Mouse (Mus musculus) heart, postnatal 0 days (tissue): ENCODE measurements around the gene Rnf181. TPM values are rescaled to one million over a fixed set of nuclear protein-coding genes. Genes with fewer than 3 reads are reported as not detected.

Source experiments
- ATAC-seq: fragments of 200-750 bp; cut with Nextera tagmentation; 2 replicates; pipeline ENCODE4 v1.8.0; 2017; ENCODE audit warnings: low read depth, moderate number of reproducible peaks, moderate library complexity; ENCODE audit not compliant: insufficient read depth
- DNase-seq: peaks from one replicate; pipeline ENCODE4 v3.0.0-alpha.2; 2016; ENCODE audit warnings: low spot score
- H3K27ac ChIP-seq: fragments of 300-500 bp; sonication (generic); 2 replicates; pipeline ENCODE4 v1.5.1; 2014; ENCODE audit warnings: low read depth, mild to moderate bottlenecking
- H3K27me3 ChIP-seq: fragments of 300-500 bp; sonication (generic); 2 replicates; pipeline ENCODE4 v1.6.1; 2014; ENCODE audit warnings: low read length, mixed read lengths; ENCODE audit not compliant: control insufficient read depth, insufficient read depth
- H3K36me3 ChIP-seq: fragments of 300-500 bp; sonication (generic); replicated peaks from 2 replicates; pipeline ENCODE4 v1.6.1; 2014; ENCODE audit warnings: low read length, mixed read lengths; ENCODE audit not compliant: control insufficient read depth, insufficient read depth
- H3K4me1 ChIP-seq: fragments of 300-500 bp; sonication (generic); 2 replicates; pipeline ENCODE4 v1.6.1; 2014; ENCODE audit warnings: antibody characterized with exemption; ENCODE audit not compliant: control insufficient read depth, insufficient read depth
- H3K4me2 ChIP-seq: fragments of 300-500 bp; sonication (generic); 2 replicates; pipeline ENCODE4 v1.6.1; 2014; ENCODE audit warnings: low read depth, mild to moderate bottlenecking, low read length, moderate library complexity
- H3K4me3 ChIP-seq: fragments of 300-500 bp; sonication (generic); 2 replicates; pipeline ENCODE4 v1.5.1; 2014; ENCODE audit warnings: low read depth, low read length
- H3K9ac ChIP-seq: fragments of 300-500 bp; sonication (generic); replicated peaks from 2 replicates; pipeline ENCODE4 v1.6.1; 2014; ENCODE audit warnings: low read depth, low read length, mixed read lengths
- H3K9me3 ChIP-seq: fragments of 300-500 bp; sonication (generic); replicated peaks from 2 replicates; pipeline ENCODE4 v1.6.1; 2016; ENCODE audit warnings: low read length; ENCODE audit not compliant: control insufficient read depth
- CTCF ChIP-seq: IDR thresholded peaks from 2 replicates; pipeline ENCODE4 v1.5.1; 2016; ENCODE audit warnings: antibody characterized with exemption, control low read depth, low read depth
- EP300 ChIP-seq: IDR thresholded peaks from 2 replicates; pipeline ENCODE4 v1.6.1; 2016; ENCODE audit warnings: antibody characterized with exemption, low read depth
- WGBS: fragments of 180-500 bp; shearing (Covaris S2); extraction: QIAGEN DNeasy Blood & Tissue Kit; methylation state at CpG from one replicate; pipeline ENCODE4 v1.1.7; 2014; 5-methylcytosine and 5-hydroxymethylcytosine counted together
- polyA plus RNA-seq: library from polyadenylated mRNA; unstranded; fragments of >200 nt; fragmentation: Nextera tagmentation; extraction: Ambion mirVana; gene quantifications from 2 replicates; pipeline ENCODE4 v1.2.1, GENCODE M21; 2015
- total RNA-seq: library from RNA; depleted of rRNA; stranded (reverse); fragments of >200 nt; gene quantifications from 2 replicates; pipeline ENCODE4 v1.2.3, GENCODE M21; 2014; ENCODE audit warnings: low replicate concordance

Rnf181 gene
- total and polyA plus RNA-seq, 2 experiments from 2014 or later, result 53.5 to 74.9 TPM

GRCm38 (mm10) chr6:72388791-72389329 is 22.1 kb upstream of the Rnf181 start:
- Histone ChIP-seq H3K4me1 (peaks cover 17% of the 10 kb centered on the region), H3K9me3 (no peaks in the 10 kb centered on the region), H3K36me3 (peaks cover 32% of the 10 kb centered on the region), H3K27me3 (no peaks in the 10 kb centered on the region), H3K27ac (peak overlapping the region; percentile 99; the same call in 1 of the 2 replicates), H3K9ac (peak overlapping the region; percentile 76), H3K4me2 (peak overlapping the region; percentile 72), H3K4me3 (peak overlapping the region; percentile 57; the same call in 1 of the 2 replicates)
- TF ChIP-seq CTCF (no peak), EP300 (no peak)
- 75% methylated on average over 6 of the region's 6 CpGs for WGBS
- no peak for DNase-seq
- no peak for ATAC-seq

- TF ChIP-seq EP300 (no peak), CTCF (no peak)
- ATAC-seq, result no peak
- Histone ChIP-seq H3K27ac (0 out of 2 replicates have a peak overlapping the region, but pooled peaks have one; percentile 99), H3K4me3 (no peak overlapping the region), H3K9ac (no peak overlapping the region), H3K9me3 (no peaks in the 10 kb centered on the region), H3K4me1 (peaks cover 17% of the 10 kb centered on the region), H3K27me3 (no peaks in the 10 kb centered on the region), H3K36me3 (peaks cover 32% of the 10 kb centered on the region), H3K4me2 (no peak overlapping the region)
- WGBS, result 72% methylated on average over 10 of the region's 10 CpGs
- no peak for DNase-seq
Observed at GRCm38 (mm10) chr6:72388266-72388665, 21.5 kb upstream of the Rnf181 start.

- H3K27ac ChIP-seq, result no peak overlapping the region
- H3K4me1 ChIP-seq, result peaks cover 17% of the 10 kb centered on the region
- H3K27me3 ChIP-seq, result no peaks in the 10 kb centered on the region
- TF ChIP-seq CTCF (no peak), EP300 (no peak)
- no peaks in the 10 kb centered on the region for H3K9me3 ChIP-seq
- H3K36me3 ChIP-seq, result peaks cover 32% of the 10 kb centered on the region
- no peak overlapping the region for H3K4me3 ChIP-seq
- ATAC-seq (no peak), DNase-seq (no peak)
- H3K4me2 ChIP-seq, result no peak overlapping the region
- 95% methylated on average over 3 of the region's 3 CpGs for WGBS
- H3K9ac ChIP-seq, result no peak overlapping the region
Observed at GRCm38 (mm10) chr6:72387816-72388215, 21.1 kb upstream of the Rnf181 start.

GRCm38 (mm10) chr6:72386561-72386960 is 19.8 kb upstream of the Rnf181 start:
- WGBS, result 85% methylated on average over 2 of the region's 2 CpGs
- TF ChIP-seq EP300 (no peak), CTCF (no peak)
- Histone ChIP-seq H3K9ac (no peak overlapping the region), H3K9me3 (no peaks in the 10 kb centered on the region), H3K4me3 (no peak overlapping the region), H3K27ac (no peak overlapping the region), H3K4me2 (no peak overlapping the region), H3K4me1 (peaks cover 17% of the 10 kb centered on the region), H3K27me3 (no peaks in the 10 kb centered on the region), H3K36me3 (peaks cover 32% of the 10 kb centered on the region)
- DNase-seq (no peak), ATAC-seq (no peak)

- 56% methylated on average over 4 of the region's 4 CpGs for WGBS
- H3K4me2 ChIP-seq, result no peak overlapping the region
- ATAC-seq (no peak), DNase-seq (no peak)
- no peak overlapping the region for H3K27ac ChIP-seq
- peaks cover 9% of the 10 kb centered on the region for H3K4me1 ChIP-seq
- H3K36me3 ChIP-seq, result peaks cover 32% of the 10 kb centered on the region
- H3K9ac ChIP-seq, result no peak overlapping the region
- H3K9me3 ChIP-seq, result no peaks in the 10 kb centered on the region
- no peaks in the 10 kb centered on the region for H3K27me3 ChIP-seq
- H3K4me3 ChIP-seq, result no peak overlapping the region
- no peak for TF ChIP-seq EP300
- no peak for TF ChIP-seq CTCF
Observed at GRCm38 (mm10) chr6:72385258-72385657, 18.5 kb upstream of the Rnf181 start.

- H3K9ac ChIP-seq, result no peak overlapping the region
- no peaks in the 10 kb centered on the region for H3K27me3 ChIP-seq
- H3K9me3 ChIP-seq, result no peaks in the 10 kb centered on the region
- H3K4me2 ChIP-seq, result no peak overlapping the region
- H3K4me3 ChIP-seq, result no peak overlapping the region
- DNase-seq, result no peak
- no peak for ATAC-seq
- TF ChIP-seq EP300 (no peak), CTCF (no peak)
- 89% methylated on average over 7 of the region's 7 CpGs for WGBS
- no peak overlapping the region for H3K27ac ChIP-seq
- peaks cover 11% of the 10 kb centered on the region for H3K4me1 ChIP-seq
- H3K36me3 ChIP-seq, result peaks cover 32% of the 10 kb centered on the region
Observed at GRCm38 (mm10) chr6:72383952-72384351, 17.2 kb upstream of the Rnf181 start.
